Mouse (Mus musculus) bone marrow, adult 2 months (tissue): Measurements from ENCODE around the gene Nkain4. TPM values are rescaled to one million over a fixed set of nuclear protein-coding genes. Genes with fewer than 3 reads are reported as not detected.

Experiments used
- H3K27ac ChIP-seq: fragments of 200-500 bp; 2 replicates; pipeline ENCODE4 v1.5.1; 2012; ENCODE audit warnings: low read depth, mild to moderate bottlenecking, control low read depth, inconsistent platforms, low read length; ENCODE audit not compliant: control insufficient read depth, poor library complexity, insufficient read depth
- H3K4me1 ChIP-seq: fragments of 200-500 bp; 2 replicates; pipeline ENCODE4 v1.6.1; 2011; ENCODE audit warnings: low read length; ENCODE audit not compliant: control insufficient read depth, insufficient read depth
- H3K4me3 ChIP-seq: fragments of 200-500 bp; replicated peaks from 2 replicates; pipeline ENCODE3; 2011; ENCODE audit warnings: mild to moderate bottlenecking, low read depth, low read length, control low read depth; ENCODE audit not compliant: control insufficient read depth
- CTCF ChIP-seq: fragments of 200-500 bp; IDR thresholded peaks from 2 replicates; pipeline ENCODE4 v1.5.1; 2011; ENCODE audit warnings: low read length, control low read depth; ENCODE audit not compliant: control insufficient read depth, insufficient read depth
- POLR2A ChIP-seq: fragments of 200-500 bp; IDR thresholded peaks from 2 replicates; pipeline ENCODE4 v1.6.1; 2011; ENCODE audit warnings: low read depth, mild to moderate bottlenecking, control low read depth, low read length, borderline replicate concordance; ENCODE audit not compliant: control insufficient read depth
- WGBS: fragments of 180-500 bp; shearing (Covaris S2); methylation state at CpG from one replicate; pipeline ENCODE4 v1.1.7; 2018; 5-methylcytosine and 5-hydroxymethylcytosine counted together
- polyA plus RNA-seq: library from polyadenylated mRNA; stranded (reverse); fragments of >200 nt; gene quantifications from 2 replicates; pipeline ENCODE4 v1.2.4, GENCODE M21; 2011; ENCODE audit warnings: low replicate concordance; ENCODE audit not compliant: missing spikeins, insufficient read depth, insufficient read length

Nkain4 gene
- polyA plus RNA-seq, 1 experiment = not detected

GRCm38 (mm10) chr2:180987001-180987400 lies 32.5 kb upstream of the Nkain4 start:
- TF ChIP-seq POLR2A = no peak
- no peak for TF ChIP-seq CTCF
- H3K4me1 ChIP-seq = no peaks in the 10 kb centered on the region
- H3K27ac ChIP-seq = no peak overlapping the region
- H3K4me3 ChIP-seq = no peak overlapping the region
- 63% methylated on average over 1 of the region's 1 CpGs for WGBS

- WGBS = 48% methylated on average over 2 of the region's 2 CpGs
- H3K4me3 ChIP-seq = no peak within 1 kb of the TSS
- no peak within 1 kb of the TSS for H3K27ac ChIP-seq
- no peaks in the 10 kb centered on the region for H3K4me1 ChIP-seq
- TF ChIP-seq CTCF (no peak), POLR2A (no peak)
Observed at GRCm38 (mm10) chr2:180986449-180986848, 31.9 kb upstream of the Nkain4 start, which contains the start of gene Col20a1. Gene Col20a1, plus strand, starts transcription at chr2:180986535.

- no peak for TF ChIP-seq POLR2A
- TF ChIP-seq CTCF = no peak
- WGBS = 58% methylated on average over 2 of the region's 2 CpGs
- Histone ChIP-seq H3K27ac (no peak overlapping the region), H3K4me3 (no peak overlapping the region), H3K4me1 (no peaks in the 10 kb centered on the region)
Observed at GRCm38 (mm10) chr2:180985635-180986034, 31.1 kb upstream of the Nkain4 start.

- no peak overlapping the region for H3K27ac ChIP-seq
- WGBS = 84% methylated on average over 6 of the region's 6 CpGs
- no peaks in the 10 kb centered on the region for H3K4me1 ChIP-seq
- TF ChIP-seq POLR2A = no peak
- TF ChIP-seq CTCF = no peak
- no peak overlapping the region for H3K4me3 ChIP-seq
Observed at GRCm38 (mm10) chr2:180981133-180981532, 26.6 kb upstream of the Nkain4 start.

- WGBS = under 1% methylated on average over 57 of the region's 57 CpGs
- TF ChIP-seq POLR2A = peak; percentile 93
- no peak for TF ChIP-seq CTCF
- Histone ChIP-seq H3K27ac (peak within 1 kb of the TSS; percentile 93), H3K4me3 (peak within 1 kb of the TSS; percentile 87), H3K4me1 (no peaks in the 10 kb centered on the region; the same call in 1 of the 2 replicates)
Observed at GRCm38 (mm10) chr2:180967010-180967763, 12.7 kb upstream of the Nkain4 start, which contains the start of gene Arfgap1. Gene Arfgap1, plus strand, starts transcription at chr2:180967225.

- 3% methylated on average over 14 of the region's 14 CpGs for WGBS
- Histone ChIP-seq H3K4me1 (no peaks in the 10 kb centered on the region; the same call in 1 of the 2 replicates), H3K27ac (peak overlapping the region; percentile 93; the same call in 1 of the 2 replicates), H3K4me3 (peak overlapping the region; percentile 87)
- TF ChIP-seq POLR2A = no peak
- no peak for TF ChIP-seq CTCF
Observed at GRCm38 (mm10) chr2:180966092-180966882, 11.8 kb upstream of the Nkain4 start.

GRCm38 (mm10) chr2:180963956-180964355 lies 9.5 kb upstream of the Nkain4 start:
- 1% methylated on average over 5 of the region's 5 CpGs for WGBS
- Histone ChIP-seq H3K4me3 (no peak overlapping the region), H3K4me1 (no peaks in the 10 kb centered on the region; the same call in 1 of the 2 replicates), H3K27ac (no peak overlapping the region)
- peak; percentile 89 for TF ChIP-seq CTCF
- TF ChIP-seq POLR2A = no peak
